Mouse (Mus musculus): Measurements from ENCODE around the gene Myt1l.

Gene Myt1l

GRCm38 (mm10) chr12:29930591-29930990 is 402.4 kb downstream of the Myt1l start:
- in situ Hi-C loops (cut with MboI; ENCODE audit: low pct_unique_long_range_greater_than_20kb in 1 of 2, low sequenced_read_pairs in 2 of 2, unreplicated experiment in 1 of 2) = no loop called here

- in situ Hi-C loops (cut with MboI; ENCODE audit: low pct_unique_long_range_greater_than_20kb in 1 of 2, low sequenced_read_pairs in 2 of 2, unreplicated experiment in 1 of 2) = no loop called here
These were observed 404.8 kb downstream of the Myt1l start for GRCm38 (mm10) chr12:29932951-29933350.

- in situ Hi-C loops (cut with MboI; ENCODE audit: low pct_unique_long_range_greater_than_20kb in 1 of 2, low sequenced_read_pairs in 2 of 2, unreplicated experiment in 1 of 2) = no loop called here
These were observed 405.3 kb downstream of the Myt1l start for GRCm38 (mm10) chr12:29933501-29933900.

GRCm38 (mm10) chr12:29934120-29934581 is 406.0 kb downstream of the Myt1l start:
- in situ Hi-C loops (cut with MboI; ENCODE audit: low pct_unique_long_range_greater_than_20kb in 1 of 2, low sequenced_read_pairs in 2 of 2, unreplicated experiment in 1 of 2) = no loop called here

GRCm38 (mm10) chr12:29937308-29937707 is 409.1 kb downstream of the Myt1l start, which contains the start of gene Pxdn:
Gene Pxdn, plus strand, starts transcription at chr12:29937608.
- in situ Hi-C loops (cut with MboI; ENCODE audit: low pct_unique_long_range_greater_than_20kb in 1 of 2, low sequenced_read_pairs in 2 of 2, unreplicated experiment in 1 of 2) = no loop called here

GRCm38 (mm10) chr12:29937851-29938375 is 409.7 kb downstream of the Myt1l start:
- in situ Hi-C loops (cut with MboI; ENCODE audit: low pct_unique_long_range_greater_than_20kb in 1 of 2, low sequenced_read_pairs in 2 of 2, unreplicated experiment in 1 of 2) = no loop called here

- in situ Hi-C loops (cut with MboI; ENCODE audit: low pct_unique_long_range_greater_than_20kb in 1 of 2, low sequenced_read_pairs in 2 of 2, unreplicated experiment in 1 of 2) = no loop called here
These were observed 410.3 kb downstream of the Myt1l start for GRCm38 (mm10) chr12:29938376-29939041.

GRCm38 (mm10) chr12:29939261-29939671 is 411.1 kb downstream of the Myt1l start:
- in situ Hi-C loops (cut with MboI; ENCODE audit: low pct_unique_long_range_greater_than_20kb in 1 of 2, low sequenced_read_pairs in 2 of 2, unreplicated experiment in 1 of 2) = no loop called here

GRCm38 (mm10) chr12:29942435-29942834 is 414.3 kb downstream of the Myt1l start:
- in situ Hi-C loops (cut with MboI; ENCODE audit: low pct_unique_long_range_greater_than_20kb in 1 of 2, low sequenced_read_pairs in 2 of 2, unreplicated experiment in 1 of 2) = no loop called here

GRCm38 (mm10) chr12:29944650-29945049 is 416.5 kb downstream of the Myt1l start:
- in situ Hi-C loops (cut with MboI; ENCODE audit: low pct_unique_long_range_greater_than_20kb in 1 of 2, low sequenced_read_pairs in 2 of 2, unreplicated experiment in 1 of 2) = no loop called here

- in situ Hi-C loops (cut with MboI; ENCODE audit: low pct_unique_long_range_greater_than_20kb in 1 of 2, low sequenced_read_pairs in 2 of 2, unreplicated experiment in 1 of 2) = no loop called here
These were observed 417.1 kb downstream of the Myt1l start for GRCm38 (mm10) chr12:29945182-29945743.

GRCm38 (mm10) chr12:29951043-29951442 is 422.9 kb downstream of the Myt1l start:
- in situ Hi-C loops (cut with MboI; ENCODE audit: low pct_unique_long_range_greater_than_20kb in 1 of 2, low sequenced_read_pairs in 2 of 2, unreplicated experiment in 1 of 2) = no loop called here

GRCm38 (mm10) chr12:29951485-29951884 is 423.3 kb downstream of the Myt1l start:
- in situ Hi-C loops (cut with MboI; ENCODE audit: low pct_unique_long_range_greater_than_20kb in 1 of 2, low sequenced_read_pairs in 2 of 2, unreplicated experiment in 1 of 2) = no loop called here

GRCm38 (mm10) chr12:29952102-29952501 is 423.9 kb downstream of the Myt1l start:
- in situ Hi-C loops (cut with MboI; ENCODE audit: low pct_unique_long_range_greater_than_20kb in 1 of 2, low sequenced_read_pairs in 2 of 2, unreplicated experiment in 1 of 2) = no loop called here

- in situ Hi-C loops (cut with MboI; ENCODE audit: low pct_unique_long_range_greater_than_20kb in 1 of 2, low sequenced_read_pairs in 2 of 2, unreplicated experiment in 1 of 2) = no loop called here
These were observed 425.8 kb downstream of the Myt1l start for GRCm38 (mm10) chr12:29953999-29954398.

GRCm38 (mm10) chr12:29954464-29954863 is 426.3 kb downstream of the Myt1l start:
- in situ Hi-C loops (cut with MboI; ENCODE audit: low pct_unique_long_range_greater_than_20kb in 1 of 2, low sequenced_read_pairs in 2 of 2, unreplicated experiment in 1 of 2) = no loop called here

- in situ Hi-C loops (cut with MboI; ENCODE audit: low pct_unique_long_range_greater_than_20kb in 1 of 2, low sequenced_read_pairs in 2 of 2, unreplicated experiment in 1 of 2) = no loop called here
These were observed 428.8 kb downstream of the Myt1l start for GRCm38 (mm10) chr12:29956969-29957368.

GRCm38 (mm10) chr12:29958637-29959036 is 430.5 kb downstream of the Myt1l start:
- in situ Hi-C loops (cut with MboI; ENCODE audit: low pct_unique_long_range_greater_than_20kb in 1 of 2, low sequenced_read_pairs in 2 of 2, unreplicated experiment in 1 of 2) = no loop called here

- in situ Hi-C loops (cut with MboI; ENCODE audit: low pct_unique_long_range_greater_than_20kb in 1 of 2, low sequenced_read_pairs in 2 of 2, unreplicated experiment in 1 of 2) = no loop called here
These were observed 432.9 kb downstream of the Myt1l start for GRCm38 (mm10) chr12:29961041-29961440.

- in situ Hi-C loops (cut with MboI; ENCODE audit: low pct_unique_long_range_greater_than_20kb in 1 of 2, low sequenced_read_pairs in 2 of 2, unreplicated experiment in 1 of 2) = no loop called here
These were observed 436.8 kb downstream of the Myt1l start for GRCm38 (mm10) chr12:29965016-29965415.
